Mouse (Mus musculus): ENCODE measurements around the gene Ipcef1.

DNA sequence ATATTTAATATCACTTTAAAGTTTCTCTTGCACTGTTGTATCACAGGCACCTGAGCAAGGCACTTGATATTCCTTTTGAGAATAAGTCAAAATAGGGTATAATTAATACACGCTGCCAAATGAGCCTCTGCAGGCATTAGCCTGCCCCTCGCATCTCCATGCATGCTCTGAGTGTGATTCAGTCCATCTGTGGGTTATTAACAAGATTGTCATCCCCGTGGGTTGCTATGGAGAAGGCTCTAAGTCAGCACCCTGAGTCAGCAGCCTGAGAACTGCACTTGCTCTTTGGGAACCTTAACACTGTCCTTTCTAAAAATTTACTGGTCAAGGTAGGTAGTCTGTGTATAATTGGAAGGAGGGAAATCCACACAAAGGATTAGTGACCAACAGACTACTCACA, 117.5 kb downstream of the Ipcef1 start:
- no peak for TF ChIP-seq CTCF (conservative IDR thresholded peaks at IDR 0.05; ENCODE audit: insufficient read depth, insufficient read length, low read depth, low read length)
- TF ChIP-seq POLR2A (IDR thresholded peaks at IDR 0.05; ENCODE audit: low read depth, low read length): no peak
